Mouse (Mus musculus) right cerebral cortex, postnatal 10 days (tissue): Measurements from ENCODE around the gene Bmp2k.

Source experiments
- DNase-seq, 2 experiments: peaks; one replicate each; pipeline ENCODE4 v3.0.0; 2021; ENCODE audit warnings: low spot score in 2 of 2

The Bmp2k gene

DNA sequence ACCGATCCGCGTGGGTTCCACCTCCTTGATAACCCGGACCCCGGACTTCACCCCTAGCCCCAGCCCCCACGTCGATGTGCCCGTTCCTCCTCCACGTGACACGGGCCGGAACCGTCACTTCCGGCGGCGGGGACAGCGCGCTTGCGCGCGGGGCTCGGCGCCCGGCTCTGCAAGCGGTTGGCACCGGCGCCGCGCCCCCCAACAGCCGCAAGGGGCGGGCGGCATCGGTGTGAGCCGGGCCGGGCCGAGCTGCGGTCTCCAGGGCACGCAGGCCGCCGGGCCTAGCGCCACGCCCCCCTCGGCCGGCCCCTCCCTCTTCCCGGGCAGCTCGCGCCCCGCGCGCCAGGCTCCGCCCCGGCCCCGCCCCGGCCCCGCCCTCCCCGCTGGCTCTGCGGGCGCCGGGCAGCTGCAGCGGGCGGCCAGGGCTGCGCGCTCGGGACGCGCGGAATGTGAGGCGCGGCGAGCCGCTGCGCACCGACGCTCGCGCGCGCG, at the start of gene Bmp2k:
Bmp2k (plus strand) TSS at position 380 of the 492 bp plus-strand sequence.
- DNase-seq, result peak; percentile 94

DNA sequence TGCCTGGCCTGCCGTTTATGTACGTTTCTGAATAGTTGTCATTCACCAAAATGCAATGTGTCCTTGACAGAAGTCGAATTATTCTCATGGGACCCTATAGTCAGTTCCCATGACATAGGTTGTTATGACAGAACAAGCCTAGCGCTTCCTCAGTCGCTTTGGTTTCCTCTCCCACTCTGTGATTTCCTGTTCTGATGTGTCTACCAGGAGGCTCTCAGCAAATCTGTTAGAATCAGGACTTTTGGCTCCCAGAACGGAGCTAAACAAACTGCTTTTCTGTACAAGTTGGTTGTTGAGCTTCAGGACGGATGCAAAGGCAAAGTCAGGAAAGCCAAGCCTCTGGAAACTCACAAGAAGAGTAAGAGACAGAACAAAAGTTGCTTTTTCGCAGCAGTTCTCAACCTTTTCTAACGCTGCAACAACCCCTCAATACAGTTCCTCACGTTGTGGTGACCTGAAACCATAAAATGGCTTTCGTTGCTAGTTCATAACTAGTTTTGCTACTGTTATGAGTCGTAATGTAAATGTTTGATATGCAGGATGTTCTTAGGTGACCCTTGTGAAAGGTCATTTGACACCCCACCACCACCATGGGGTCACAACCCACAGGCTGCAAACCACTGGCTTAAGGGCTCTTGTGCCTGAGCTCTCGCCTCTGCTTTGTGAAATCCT, 48.5 kb upstream of the Bmp2k start:
- no peak for DNase-seq

DNA sequence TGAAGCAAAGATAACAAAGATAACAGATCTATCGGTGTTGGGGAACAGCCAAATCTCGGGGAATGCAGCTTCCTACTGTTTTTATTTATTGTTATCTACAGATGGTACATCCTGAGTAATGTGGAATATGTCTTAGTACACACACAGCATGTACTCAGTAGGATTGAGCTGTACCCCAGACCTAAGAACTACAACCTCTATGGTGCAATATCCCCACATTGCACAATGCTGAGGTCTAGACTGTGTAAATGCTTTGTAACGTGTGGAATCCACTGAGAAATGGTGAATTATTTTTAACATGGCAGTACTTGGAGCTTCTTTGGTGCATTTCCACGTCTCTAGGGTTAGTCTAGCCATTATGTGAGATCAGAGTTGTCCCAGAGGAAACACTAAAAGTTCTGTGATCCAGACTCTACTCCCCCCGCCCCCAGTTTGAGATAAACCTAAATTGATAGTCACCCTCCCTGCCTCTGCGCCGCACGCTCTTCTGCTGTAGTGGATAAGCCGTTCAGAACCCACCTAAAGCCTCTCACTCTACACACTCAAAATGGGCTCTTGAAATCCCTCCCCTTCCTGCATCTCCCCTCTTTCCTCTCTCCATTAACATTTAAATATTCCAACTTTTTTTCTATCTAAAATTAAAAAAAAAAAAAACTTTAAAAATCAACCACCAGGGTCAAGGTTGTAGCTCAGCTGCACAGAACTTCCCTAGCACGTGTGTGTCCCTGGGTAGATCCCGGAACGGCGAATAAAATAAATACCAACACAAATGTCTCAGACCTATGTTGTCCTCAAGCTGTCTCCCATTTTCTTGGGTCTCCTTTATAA, 47.4 kb upstream of the Bmp2k start:
- no peak for DNase-seq

DNA sequence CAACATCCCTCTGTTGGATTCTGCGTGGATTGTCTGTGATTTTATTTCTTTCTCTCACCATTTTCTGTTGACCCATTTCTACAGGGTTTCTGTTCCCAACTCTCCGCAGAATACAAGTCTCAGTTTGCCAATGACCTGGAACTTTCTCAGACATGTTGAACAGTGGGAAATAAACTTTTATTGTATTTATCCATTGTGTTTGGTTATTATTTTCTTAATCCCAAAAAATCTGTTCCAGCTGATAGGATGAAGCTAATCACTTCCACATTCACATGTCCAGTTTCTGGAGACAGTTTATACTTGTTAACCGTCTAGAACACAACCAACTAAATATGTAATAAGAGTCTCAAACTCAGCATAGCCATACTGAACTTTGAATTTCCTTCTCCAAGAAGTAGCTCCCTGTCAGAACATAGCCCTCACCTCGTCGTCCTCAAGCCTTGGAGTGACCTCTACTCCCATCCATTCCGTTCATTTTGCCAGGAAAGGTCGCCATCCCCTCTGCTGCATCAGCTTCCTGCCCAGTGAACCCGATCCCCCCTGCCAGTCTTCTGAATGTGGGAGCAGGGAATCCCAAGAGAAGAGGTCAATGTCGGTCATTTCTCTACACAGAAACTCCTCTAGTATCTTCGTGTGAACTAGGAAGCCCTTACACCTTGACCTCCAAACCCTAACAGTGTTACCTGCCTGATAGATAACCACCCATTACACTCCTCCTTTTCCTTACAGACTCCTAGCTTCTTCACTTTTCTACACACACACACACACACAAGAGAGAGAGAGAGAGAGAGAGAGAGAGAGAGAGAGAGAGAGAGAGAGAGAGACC, 46.6 kb upstream of the Bmp2k start:
- DNase-seq, result no peak

DNA sequence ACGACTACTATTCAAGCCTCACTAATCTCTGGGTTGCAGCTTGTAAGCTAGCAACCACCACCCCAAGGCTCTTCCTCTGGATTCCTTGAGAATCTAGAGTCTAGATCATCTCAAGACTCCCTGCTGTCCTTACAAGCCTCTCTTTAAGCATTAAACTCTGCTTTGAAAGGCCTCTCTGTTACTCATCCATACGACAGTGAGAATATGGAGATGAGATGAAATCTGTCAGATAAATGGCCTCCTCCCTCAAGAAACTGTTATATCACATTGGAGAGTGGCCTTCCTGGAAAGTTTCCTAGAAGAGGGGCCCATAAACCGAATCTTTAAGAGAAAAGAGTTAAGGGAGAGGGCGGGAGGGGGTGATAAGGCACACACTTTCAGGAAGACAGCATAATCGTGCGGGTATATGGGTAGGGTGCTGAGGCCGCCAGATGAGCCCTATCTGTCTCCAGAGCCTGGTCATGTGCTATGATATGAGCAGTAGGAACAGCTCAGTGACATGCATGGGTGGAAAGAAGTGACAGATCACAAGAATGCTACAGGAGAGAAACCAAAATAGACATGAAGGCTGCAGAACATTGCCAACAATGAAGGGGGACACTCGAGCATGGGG, 45.9 kb upstream of the Bmp2k start:
- no peak for DNase-seq

DNA sequence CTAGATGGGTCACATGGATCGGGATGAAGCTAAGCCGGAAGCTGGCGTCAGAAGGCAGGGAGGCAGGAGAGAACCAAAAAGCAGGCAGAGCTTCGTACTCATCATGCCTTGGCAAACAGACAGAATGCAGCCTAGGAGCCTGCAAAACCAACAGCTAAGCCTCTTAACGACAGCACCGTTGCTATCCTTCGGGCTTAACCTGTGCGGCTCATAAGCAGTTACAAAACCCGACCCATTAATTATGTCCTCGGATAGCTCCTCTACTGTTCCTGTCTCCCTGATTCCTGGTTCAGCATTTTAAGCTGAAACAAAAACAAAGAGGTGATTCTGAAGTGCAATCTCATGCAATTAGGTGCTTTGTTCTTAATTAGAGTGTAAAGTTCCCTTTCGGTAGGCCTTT, 43.4 kb upstream of the Bmp2k start:
- DNase-seq, result no peak

DNA sequence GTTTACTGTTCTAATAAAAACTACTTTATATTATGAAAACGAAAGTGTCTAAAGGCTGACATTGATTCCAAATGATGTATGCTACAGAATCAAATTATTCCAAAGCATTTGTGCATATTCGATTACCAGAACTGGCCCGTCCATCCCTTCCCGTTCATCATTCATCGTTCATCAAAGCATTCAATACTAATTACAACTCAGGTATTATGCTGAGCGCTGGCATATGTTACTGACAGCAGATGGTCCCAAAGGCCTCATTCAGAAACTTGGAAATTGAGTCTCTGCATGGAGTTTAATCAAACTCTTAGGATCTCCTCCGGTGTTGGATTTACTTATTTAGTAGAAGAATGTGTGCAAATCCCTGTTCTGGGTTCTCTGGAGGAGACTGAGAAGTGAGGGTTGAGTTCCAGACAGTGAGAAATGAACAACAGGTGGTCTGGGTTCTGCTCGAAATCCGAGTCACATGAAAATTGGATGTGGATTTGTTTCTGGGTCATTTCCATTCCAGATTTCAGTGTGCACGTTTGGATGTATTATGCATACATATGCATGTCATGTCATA, 42.9 kb upstream of the Bmp2k start:
- no peak for DNase-seq

DNA sequence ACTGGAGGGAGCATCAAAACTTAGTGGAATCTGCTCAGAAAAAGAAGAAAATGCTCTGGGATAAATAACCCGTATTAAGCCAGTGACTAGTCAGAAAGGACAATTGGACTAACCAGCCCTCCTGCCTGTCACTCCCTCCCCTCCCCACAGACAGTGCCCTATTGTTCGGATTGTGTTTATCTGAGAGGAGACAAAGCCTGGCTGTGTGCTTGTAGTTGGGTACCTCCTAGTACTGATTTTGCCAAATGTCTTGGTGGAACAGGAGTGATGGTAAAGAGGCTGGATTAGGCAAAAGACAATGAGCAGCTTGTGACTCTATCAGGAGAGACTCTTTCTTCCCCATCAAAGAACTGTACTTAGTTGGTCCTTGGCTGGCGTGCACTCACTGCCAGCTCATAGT, 40.6 kb upstream of the Bmp2k start:
- DNase-seq, result no peak

DNA sequence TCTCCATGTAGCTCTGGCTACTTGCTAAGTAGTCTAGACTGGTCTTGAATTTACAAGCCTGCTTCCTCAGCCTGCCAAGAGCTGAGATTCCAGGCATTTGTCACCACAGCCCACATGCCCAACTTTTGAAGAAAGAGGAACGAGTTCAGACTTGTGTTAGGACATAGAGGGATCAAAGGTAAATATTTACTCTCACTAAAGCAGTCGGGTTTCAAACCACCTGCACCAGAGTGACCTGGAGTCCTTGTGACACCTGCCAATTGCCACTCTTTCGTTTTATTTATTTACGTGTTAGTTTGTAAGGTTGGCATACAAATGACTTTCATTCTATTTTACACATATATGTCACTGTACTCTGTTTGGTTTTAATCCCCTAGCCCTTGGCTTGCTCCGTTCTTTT, 36.4 kb upstream of the Bmp2k start:
- no peak for DNase-seq

DNA sequence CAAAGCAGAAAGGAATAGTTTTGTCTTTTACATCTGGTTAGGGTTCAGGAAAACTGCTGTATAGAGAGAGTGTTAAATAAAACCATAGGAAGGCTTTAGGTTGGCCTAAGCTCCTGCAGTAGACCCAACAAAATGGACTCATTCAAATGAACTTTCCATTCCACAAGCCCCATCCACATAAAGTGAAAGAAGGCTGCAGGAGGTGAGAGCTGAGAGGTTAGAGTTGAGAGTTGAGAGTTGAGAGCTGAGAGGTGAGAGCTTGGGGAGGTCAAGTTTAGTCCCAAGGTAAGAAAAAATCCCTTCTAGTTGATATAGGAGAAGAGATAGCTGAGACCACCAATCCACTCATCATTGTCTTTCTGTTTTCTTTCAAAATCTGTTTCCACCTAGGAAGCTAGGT, 35.6 kb upstream of the Bmp2k start:
- no peak for DNase-seq

DNA sequence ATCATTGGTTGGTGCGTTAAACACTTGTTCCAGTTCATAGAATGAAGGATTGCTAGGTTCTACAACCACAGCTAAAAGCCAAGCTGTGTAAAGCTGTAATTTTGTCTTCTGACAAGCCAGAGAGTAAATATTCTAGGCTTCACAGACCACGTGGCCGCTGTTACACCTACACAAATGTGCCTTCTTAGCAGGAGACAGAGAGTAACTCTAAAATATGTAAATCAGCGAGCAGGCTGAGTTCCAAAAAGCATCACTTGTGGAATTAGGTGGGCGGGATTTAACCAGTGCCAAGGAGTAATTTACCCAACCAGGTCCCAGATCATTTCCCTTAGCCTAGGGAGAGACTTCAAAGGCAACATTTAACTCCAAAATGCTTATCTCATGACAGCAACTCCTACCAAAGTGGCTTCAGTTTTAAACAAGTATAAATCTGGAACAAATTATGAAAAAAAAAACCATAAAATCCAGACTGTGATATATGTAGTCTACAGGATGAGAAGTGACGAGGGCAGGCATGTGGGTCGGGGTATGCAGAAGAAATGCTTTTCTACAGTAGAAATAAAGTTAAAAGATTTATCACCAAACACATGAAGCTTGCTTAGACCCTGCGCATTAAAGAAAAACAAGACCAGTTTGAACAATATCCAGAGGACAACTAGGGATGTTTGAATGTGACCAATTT, 35.1 kb upstream of the Bmp2k start:
- DNase-seq, result peak; percentile 65 to 80

DNA sequence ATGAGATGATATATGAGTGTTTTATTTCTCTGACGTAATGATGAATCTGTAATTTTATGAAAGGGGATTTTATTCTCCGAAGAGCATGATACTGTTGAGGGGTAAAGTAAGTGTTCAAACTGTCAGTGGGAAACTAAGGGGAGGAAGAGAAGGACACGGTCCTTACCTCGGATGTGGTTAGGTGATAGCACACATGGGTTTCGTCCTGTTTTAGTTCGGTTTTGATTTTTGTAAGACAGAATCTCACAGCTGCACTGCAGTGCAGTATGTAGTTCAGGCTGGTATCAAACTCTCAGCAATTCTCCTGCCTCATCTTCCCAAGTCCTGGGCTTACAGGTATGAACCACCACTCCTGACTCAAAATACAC, 34.6 kb upstream of the Bmp2k start:
- DNase-seq, result no peak

DNA sequence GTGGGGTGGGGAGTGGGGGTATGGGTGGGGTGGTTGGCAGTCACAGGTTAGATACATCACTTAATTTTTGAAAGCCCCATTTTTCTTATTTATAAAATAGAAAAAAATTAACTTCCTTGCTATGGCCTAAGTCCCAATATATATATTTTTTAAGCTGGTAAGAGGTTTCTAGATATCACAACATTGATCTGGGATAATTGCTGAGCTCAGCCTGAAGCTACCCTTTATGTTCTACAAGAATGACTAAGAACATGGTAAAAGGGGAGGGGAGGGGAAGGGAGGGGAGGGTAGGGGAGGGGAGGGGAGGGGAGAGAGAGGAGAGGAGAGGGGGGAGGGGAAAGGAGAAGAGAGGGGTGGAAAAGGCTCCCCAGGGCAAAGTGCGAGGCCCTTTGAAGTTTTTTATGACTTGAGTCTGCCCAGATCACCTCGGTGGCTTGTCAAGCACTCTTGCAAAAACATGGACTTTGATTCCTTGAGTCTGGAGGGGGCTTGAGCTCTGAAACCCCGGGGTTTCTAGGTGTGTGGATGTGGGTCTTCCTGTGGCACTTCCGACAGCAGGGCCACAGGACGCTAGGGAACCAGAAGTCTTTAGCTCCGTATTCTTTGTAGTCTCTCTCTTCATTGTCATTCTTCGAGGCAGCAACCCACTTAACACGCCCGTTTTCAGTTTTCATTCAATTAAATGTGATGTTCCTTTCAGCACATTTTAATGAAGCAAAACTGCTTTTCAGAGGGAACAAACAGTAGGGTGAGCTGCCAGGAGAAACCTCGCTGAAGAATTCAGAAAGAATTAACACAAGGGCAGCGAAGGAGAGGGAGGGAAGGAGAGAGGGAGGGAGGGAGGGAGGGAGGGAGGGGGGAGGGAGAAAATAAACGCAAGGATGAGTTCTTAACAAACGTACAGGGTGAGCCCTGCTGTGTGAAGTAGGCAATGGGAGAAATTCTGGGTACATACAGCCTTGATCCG, 33.1 kb upstream of the Bmp2k start:
- peak; percentile 31 to 33 for DNase-seq

DNA sequence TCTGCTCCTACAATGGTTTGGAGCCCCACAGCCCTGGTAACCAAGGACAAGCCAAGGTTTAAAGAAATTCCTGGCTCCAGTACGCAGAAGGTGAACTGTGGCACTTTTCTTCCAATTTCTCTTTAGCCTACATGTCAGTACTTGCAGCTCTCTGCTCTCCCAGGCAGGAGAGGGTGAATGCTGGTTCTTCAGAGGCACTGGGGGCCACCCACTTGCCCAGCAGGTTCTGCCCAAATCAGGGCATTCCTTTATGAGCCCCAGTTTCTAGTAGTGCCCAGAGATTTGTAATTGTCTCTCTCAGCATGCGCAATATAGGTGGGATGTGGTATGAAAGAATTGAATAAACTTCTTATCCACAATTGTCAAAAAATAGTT, 32.5 kb upstream of the Bmp2k start:
- no peak for DNase-seq

DNA sequence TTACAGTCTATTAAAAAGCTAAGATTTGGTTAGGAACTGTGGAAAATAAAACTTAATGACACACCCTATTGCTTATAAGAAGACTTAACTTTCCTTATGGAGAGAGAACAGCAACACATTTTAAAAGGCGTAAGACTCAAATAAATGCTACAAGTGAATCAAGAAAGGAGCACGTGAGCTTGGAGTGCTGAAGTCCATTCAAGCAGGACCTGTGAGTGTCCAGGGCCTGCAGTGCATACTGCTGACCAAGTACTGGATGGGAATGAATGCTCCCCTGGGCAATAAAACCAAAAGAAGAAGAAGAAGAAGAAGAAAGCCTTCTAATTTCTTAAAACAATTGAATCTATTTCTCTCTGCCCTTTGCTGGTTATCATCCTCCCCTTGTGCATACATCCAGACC, 32.0 kb upstream of the Bmp2k start:
- DNase-seq, result no peak

DNA sequence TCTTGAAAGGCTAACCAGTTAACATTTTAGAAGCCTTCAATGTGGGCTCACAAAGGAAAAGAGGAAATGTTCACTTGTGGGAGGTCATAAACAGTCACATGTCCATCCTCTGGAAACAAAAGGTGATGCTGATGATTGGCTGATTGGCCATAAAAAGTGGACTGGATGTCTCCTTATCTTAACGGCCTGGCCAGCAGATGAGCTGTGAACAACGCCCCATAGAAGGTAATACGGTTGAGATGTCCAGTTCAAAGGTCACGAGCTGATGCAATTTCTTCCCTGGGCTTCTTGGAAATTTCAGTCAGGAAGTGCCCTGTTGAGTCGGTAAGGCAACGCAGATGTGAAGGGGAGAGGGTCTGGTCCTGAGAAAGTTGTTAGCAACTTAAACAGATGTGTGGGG, 28.9 kb upstream of the Bmp2k start:
- no peak for DNase-seq

DNA sequence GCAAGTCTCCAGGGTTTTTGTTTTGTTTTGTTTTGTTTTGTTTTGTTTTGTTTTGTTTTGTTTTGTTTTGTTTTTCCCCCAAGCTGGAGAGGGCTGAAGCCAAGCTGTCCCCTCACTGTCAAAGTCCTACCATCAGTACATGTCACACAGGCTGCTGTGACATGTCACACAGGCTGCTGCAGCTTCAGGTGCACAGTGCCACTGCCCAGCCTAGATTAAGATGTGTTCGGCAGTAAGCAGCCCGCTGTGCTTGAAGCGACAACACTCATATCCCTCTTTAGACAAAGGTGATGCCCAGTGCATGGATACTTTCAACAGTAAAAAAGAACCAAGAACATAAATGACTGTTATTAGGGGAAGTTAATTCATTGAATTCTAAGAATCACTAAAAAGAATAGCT, 28.5 kb upstream of the Bmp2k start:
- no peak for DNase-seq

DNA sequence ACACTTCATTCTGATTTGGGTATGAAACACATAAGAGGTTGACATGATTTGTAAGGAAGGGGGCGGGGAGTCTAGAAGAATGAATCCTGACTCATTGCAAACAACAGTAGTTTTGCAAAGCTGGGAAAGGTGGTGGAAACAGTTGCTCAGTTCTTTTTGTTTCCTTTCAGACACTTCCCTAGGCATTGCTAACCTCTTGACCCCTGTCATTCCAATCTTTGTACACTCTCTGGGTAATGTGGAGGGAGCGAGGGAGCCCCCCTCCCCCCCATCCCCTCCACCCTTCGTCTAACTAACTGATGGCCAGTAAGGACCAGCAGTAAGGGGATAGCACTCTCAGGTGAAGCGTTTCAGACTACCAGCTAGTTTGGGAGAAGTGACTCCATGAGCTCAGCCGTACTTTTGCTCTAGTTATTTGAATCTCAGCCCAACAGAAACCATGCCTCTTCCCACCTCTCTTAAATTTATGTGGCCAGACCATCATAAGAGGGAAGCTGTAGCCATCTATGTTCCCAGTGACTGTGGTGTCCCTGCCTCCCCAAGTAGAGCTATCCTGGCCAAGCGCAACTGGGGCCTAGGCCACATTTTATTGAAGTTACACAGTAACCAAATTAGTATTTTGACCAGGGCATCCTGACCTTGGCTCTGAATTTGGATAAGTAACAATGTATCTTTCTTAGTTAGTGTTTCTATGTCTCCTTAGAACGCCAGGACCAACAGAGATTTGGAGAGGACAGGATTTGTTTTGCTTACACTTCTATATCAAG, 27.6 kb upstream of the Bmp2k start:
- no peak for DNase-seq

DNA sequence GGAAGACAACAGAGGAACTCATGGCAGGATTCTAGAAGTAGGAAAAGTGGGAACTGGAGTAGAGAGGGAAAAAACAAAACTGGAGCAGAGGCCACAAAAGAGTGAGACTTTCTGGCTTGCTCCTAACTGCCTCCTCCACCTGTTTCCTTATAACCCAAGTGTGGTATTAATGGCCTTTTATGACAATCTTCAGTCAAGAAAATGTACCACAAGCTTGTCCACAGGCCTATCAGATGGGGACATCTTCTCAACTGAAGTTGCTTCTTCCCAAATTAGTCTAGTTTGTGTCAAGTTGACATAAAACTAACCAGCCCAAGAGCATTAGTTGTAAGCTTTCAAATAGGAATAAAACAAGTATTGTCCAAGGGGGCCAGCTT, 27.0 kb upstream of the Bmp2k start:
- DNase-seq, result no peak
